Mouse (Mus musculus) midbrain, embryonic 14.5 days (tissue): ENCODE measurements at regions not wholly inside any gene's neighbourhood (a gene's known extent, or its start where the extent isn't known, plus 50 kb on each side); places are given as distances from the start of the nearest gene placed in this dataset.
A peak's percentile ranks its signal among the peaks of the same experiment; 100 is the strongest.

Source experiments
- ATAC-seq: fragments of 200-750 bp; cut with Nextera tagmentation; 2 replicates; pipeline ENCODE4 v1.8.0; 2017; ENCODE audit warnings: moderate number of reproducible peaks, moderate library complexity; ENCODE audit not compliant: low FRiP score, low TSS enrichment
- DNase-seq: peaks from one replicate; pipeline ENCODE4 v3.0.0-alpha.2; 2015
- H3K27ac ChIP-seq: fragments of 300-500 bp; sonication (generic); replicated peaks from 2 replicates; pipeline ENCODE4 v1.5.1; 2014; ENCODE audit warnings: mild to moderate bottlenecking, low read depth, low read length, moderate library complexity
- H3K27me3 ChIP-seq: fragments of 300-500 bp; sonication (generic); 2 replicates; pipeline ENCODE4 v1.6.1; 2014; ENCODE audit warnings: low read length, control low read depth, mixed read lengths; ENCODE audit not compliant: control insufficient read depth, insufficient read depth
- H3K36me3 ChIP-seq: fragments of 300-500 bp; sonication (generic); 2 replicates; pipeline ENCODE4 v1.6.1; 2014; ENCODE audit warnings: low read length, control low read depth; ENCODE audit not compliant: control insufficient read depth, insufficient read depth
- H3K4me1 ChIP-seq: fragments of 300-500 bp; sonication (generic); 2 replicates; pipeline ENCODE4 v1.6.1; 2014; ENCODE audit warnings: mild to moderate bottlenecking, antibody characterized with exemption, low read length, control low read depth; ENCODE audit not compliant: control insufficient read depth, insufficient read depth
- H3K4me2 ChIP-seq: fragments of 300-500 bp; sonication (generic); 2 replicates; pipeline ENCODE4 v1.6.1; 2014; ENCODE audit warnings: mild to moderate bottlenecking, low read length, moderate library complexity
- H3K4me3 ChIP-seq: fragments of 300-500 bp; sonication (generic); replicated peaks from 2 replicates; pipeline ENCODE4 v1.5.1; 2014; ENCODE audit warnings: low read depth, low read length
- H3K9ac ChIP-seq: fragments of 300-500 bp; sonication (generic); replicated peaks from 2 replicates; pipeline ENCODE4 v1.6.1; 2014; ENCODE audit warnings: mild to moderate bottlenecking, low read length, moderate library complexity
- H3K9me3 ChIP-seq: fragments of 300-500 bp; sonication (generic); 2 replicates; pipeline ENCODE4 v1.6.1; 2016; ENCODE audit warnings: low read length, control low read depth, mixed read lengths; ENCODE audit not compliant: control insufficient read depth
- WGBS: fragments of 180-500 bp; shearing (Covaris S2); extraction: QIAGEN DNeasy Blood & Tissue Kit; methylation state at CpG from one replicate; pipeline ENCODE4 v1.1.7; 2014; 5-methylcytosine and 5-hydroxymethylcytosine counted together

GRCm38 (mm10) chr5:118381294-118381675 lies 136.3 kb downstream of the 2410131K14Rik start:
- H3K9ac ChIP-seq, result peak overlapping the region; percentile 48; the same call in 1 of the 2 replicates
- H3K36me3 ChIP-seq, result no peaks in the 10 kb centered on the region
- ATAC-seq (peak; percentile 64), DNase-seq (peak; percentile 79)
- no peaks in the 10 kb centered on the region for H3K9me3 ChIP-seq
- H3K27ac ChIP-seq, result peak overlapping the region; percentile 77
- under 1% methylated on average over 12 of the region's 12 CpGs for WGBS
- H3K4me2 ChIP-seq, result peak overlapping the region; percentile 73
- peaks cover 19% of the 10 kb centered on the region; the same call in 1 of the 2 replicates for H3K27me3 ChIP-seq
- H3K4me3 ChIP-seq, result peak overlapping the region; percentile 39
- peaks cover 19% of the 10 kb centered on the region; the same call in 1 of the 2 replicates for H3K4me1 ChIP-seq

GRCm38 (mm10) chr5:118386126-118386525 lies 141.1 kb downstream of the 2410131K14Rik start:
- no peak overlapping the region for H3K9ac ChIP-seq
- 0 out of 2 replicates have a peak, but pooled peaks cover 5% of the 10 kb centered on the region for H3K9me3 ChIP-seq
- no peak overlapping the region for H3K27ac ChIP-seq
- no peak overlapping the region for H3K4me3 ChIP-seq
- peaks cover 3% of the 10 kb centered on the region; the same call in 1 of the 2 replicates for H3K27me3 ChIP-seq
- no peak overlapping the region for H3K4me2 ChIP-seq
- DNase-seq (no peak), ATAC-seq (no peak)
- WGBS, result 77% methylated on average over 4 of the region's 4 CpGs
- no peaks in the 10 kb centered on the region for H3K36me3 ChIP-seq
- peaks cover 4% of the 10 kb centered on the region; the same call in 1 of the 2 replicates for H3K4me1 ChIP-seq

DNA sequence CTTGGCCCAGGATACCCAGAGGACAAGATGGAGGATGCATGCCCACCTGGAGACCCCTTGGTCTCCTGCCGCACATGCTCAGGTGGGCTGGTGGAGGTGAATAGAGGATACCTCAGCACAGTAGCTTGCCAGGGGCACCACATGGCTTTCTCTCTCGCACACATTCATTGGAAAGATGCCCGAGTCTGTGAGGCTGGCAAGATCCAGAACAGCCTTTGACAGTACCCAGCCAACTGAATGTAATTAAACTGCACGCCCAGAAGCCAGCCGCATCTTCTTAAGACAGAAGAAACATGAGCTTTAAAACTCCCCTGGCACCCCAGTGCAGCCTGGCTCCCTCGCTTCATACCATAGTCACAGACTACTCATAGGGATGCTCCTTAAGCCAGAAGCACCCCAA lies 143.4 kb downstream of the 2410131K14Rik start:
- peak; percentile 21 for DNase-seq

GRCm38 (mm10) chr5:118390691-118391373 lies 145.8 kb downstream of the 2410131K14Rik start:
- H3K9me3 ChIP-seq, result 0 out of 2 replicates have a peak, but pooled peaks cover 5% of the 10 kb centered on the region
- no peak for DNase-seq
- WGBS, result 94% methylated on average over 7 of the region's 7 CpGs
- ATAC-seq, result no peak
- no peaks in the 10 kb centered on the region for H3K4me1 ChIP-seq
- H3K9ac ChIP-seq, result no peak overlapping the region
- no peaks in the 10 kb centered on the region for H3K27me3 ChIP-seq
- H3K36me3 ChIP-seq, result no peaks in the 10 kb centered on the region
- H3K27ac ChIP-seq, result no peak overlapping the region
- H3K4me2 ChIP-seq, result no peak overlapping the region
- no peak overlapping the region for H3K4me3 ChIP-seq

More for the DNA sequence above, 143.4 kb downstream of the 2410131K14Rik start:
- WGBS, result 83% methylated on average over 6 of the region's 6 CpGs
- H3K27ac ChIP-seq, result no peak overlapping the region
- H3K4me1 ChIP-seq, result no peaks in the 10 kb centered on the region
- H3K27me3 ChIP-seq, result peaks cover 3% of the 10 kb centered on the region; the same call in 1 of the 2 replicates
- no peak overlapping the region for H3K4me3 ChIP-seq
- ATAC-seq, result no peak
- H3K36me3 ChIP-seq, result no peaks in the 10 kb centered on the region
- H3K4me2 ChIP-seq, result no peak overlapping the region
- H3K9me3 ChIP-seq, result 0 out of 2 replicates have a peak, but pooled peaks cover 5% of the 10 kb centered on the region
- no peak overlapping the region for H3K9ac ChIP-seq

GRCm38 (mm10) chr5:118392932-118393487 lies 148.0 kb downstream of the 2410131K14Rik start:
- H3K36me3 ChIP-seq, result no peaks in the 10 kb centered on the region
- H3K27me3 ChIP-seq, result no peaks in the 10 kb centered on the region
- DNase-seq (no peak), ATAC-seq (no peak)
- 0 out of 2 replicates have a peak, but pooled peaks cover 5% of the 10 kb centered on the region for H3K4me1 ChIP-seq
- H3K9me3 ChIP-seq, result 0 out of 2 replicates have a peak, but pooled peaks cover 5% of the 10 kb centered on the region
- no peak overlapping the region for H3K9ac ChIP-seq
- H3K27ac ChIP-seq, result no peak overlapping the region
- 84% methylated on average over 8 of the region's 8 CpGs for WGBS
- no peak overlapping the region for H3K4me2 ChIP-seq
- H3K4me3 ChIP-seq, result no peak overlapping the region

GRCm38 (mm10) chr5:118394051-118394450 lies 149.0 kb downstream of the 2410131K14Rik start:
- WGBS, result 64% methylated on average over 5 of the region's 5 CpGs
- Histone ChIP-seq H3K27ac (no peak overlapping the region), H3K4me3 (no peak overlapping the region), H3K4me1 (0 out of 2 replicates have a peak, but pooled peaks cover 5% of the 10 kb centered on the region), H3K9me3 (0 out of 2 replicates have a peak, but pooled peaks cover 5% of the 10 kb centered on the region), H3K4me2 (no peak overlapping the region), H3K27me3 (no peaks in the 10 kb centered on the region), H3K36me3 (no peaks in the 10 kb centered on the region), H3K9ac (no peak overlapping the region)
- no peak for DNase-seq
- no peak for ATAC-seq

GRCm38 (mm10) chr5:118396004-118396725 lies 151.1 kb downstream of the 2410131K14Rik start:
- no peak for ATAC-seq
- Histone ChIP-seq H3K4me2 (peak overlapping the region; percentile 27), H3K36me3 (no peaks in the 10 kb centered on the region), H3K27me3 (no peaks in the 10 kb centered on the region), H3K27ac (no peak overlapping the region), H3K9ac (no peak overlapping the region), H3K4me1 (0 out of 2 replicates have a peak, but pooled peaks cover 5% of the 10 kb centered on the region), H3K9me3 (no peaks in the 10 kb centered on the region), H3K4me3 (no peak overlapping the region)
- 12% methylated on average over 28 of the region's 28 CpGs for WGBS
- peak; percentile 77 for DNase-seq

DNA sequence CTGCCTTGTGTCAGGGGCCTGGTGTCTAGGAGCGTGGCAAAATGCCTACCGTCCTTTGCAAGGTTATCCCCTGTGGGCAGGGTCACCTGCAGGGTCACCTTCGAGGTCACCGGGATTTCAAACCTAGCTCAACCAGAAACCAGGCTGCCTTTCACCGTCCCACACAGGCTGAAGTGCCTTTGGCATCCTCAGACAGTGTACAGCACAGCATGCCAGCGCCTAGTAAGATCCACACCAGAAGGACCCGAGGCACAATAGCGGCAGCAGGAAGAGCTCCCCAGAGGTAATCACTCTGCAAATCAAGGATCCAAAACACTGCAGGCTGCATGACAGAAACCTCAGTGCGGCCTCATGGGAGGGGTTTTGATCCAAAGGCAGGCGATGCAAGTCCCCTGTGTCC lies 155.9 kb downstream of the 2410131K14Rik start:
- H3K9ac ChIP-seq, result no peak overlapping the region
- H3K9me3 ChIP-seq, result peaks cover 3% of the 10 kb centered on the region; the same call in 1 of the 2 replicates
- H3K27me3 ChIP-seq, result no peaks in the 10 kb centered on the region
- DNase-seq (no peak), ATAC-seq (no peak)
- H3K27ac ChIP-seq, result no peak overlapping the region
- no peak overlapping the region for H3K4me2 ChIP-seq
- no peak overlapping the region for H3K4me3 ChIP-seq
- WGBS, result 40% methylated on average over 10 of the region's 10 CpGs
- no peaks in the 10 kb centered on the region for H3K36me3 ChIP-seq
- 0 out of 2 replicates have a peak, but pooled peaks cover 5% of the 10 kb centered on the region for H3K4me1 ChIP-seq
